ENCODE assay signal across 14 mouse cellular contexts in genomic region chr11:83968205-83968575, GRCm38 (mm10).
"Had no signal": no experiment of that assay in that cellular context is flagged by ENCODE, and none has a peak within 500 bp of the region (broad histone marks: within the 10 kb centered on the region; RNA-seq: fewer than 3 reads in every experiment).

No protein-coding gene starts in this region.

- H3K4me2 ChIP-seq: lung, embryonic 15.5 days; midbrain, embryonic 11.5 days; midbrain, embryonic 13.5 days; midbrain, embryonic 15.5 days; neural tube, embryonic 12.5 days; stomach, embryonic 15.5 days had no signal

- ATAC-seq: lung, postnatal 0 days; midbrain, embryonic 13.5 days; midbrain, embryonic 15.5 days had no signal

- H3K9ac ChIP-seq: lung, embryonic 15.5 days; midbrain, embryonic 13.5 days; midbrain, embryonic 15.5 days; neural tube, embryonic 12.5 days; stomach, embryonic 15.5 days had no signal

- H3K36me3 ChIP-seq: lung, embryonic 15.5 days had no signal

- H3K4me1 ChIP-seq: stomach, embryonic 15.5 days had no signal

- DNase-seq: lung, adult 2 months; right cerebral cortex, postnatal 14 days; thymus, adult 18-20 months; thymus, postnatal 14 days had no signal

- H3K9me3 ChIP-seq: lung, embryonic 15.5 days; midbrain, embryonic 13.5 days; midbrain, embryonic 15.5 days; neural tube, embryonic 12.5 days; stomach, embryonic 15.5 days had no signal

- H3K27ac ChIP-seq: liver, embryonic 14.5 days; lung, embryonic 15.5 days; macrophage; midbrain, embryonic 13.5 days; midbrain, embryonic 15.5 days; neural tube, embryonic 12.5 days; stomach, embryonic 15.5 days; stomach, postnatal 0 days had no signal

- H3K27me3 ChIP-seq: lung, embryonic 15.5 days; midbrain, embryonic 13.5 days; midbrain, embryonic 15.5 days; neural tube, embryonic 12.5 days; stomach, embryonic 15.5 days had no signal

- H3K4me3 ChIP-seq: lung, embryonic 15.5 days; midbrain, embryonic 13.5 days; midbrain, embryonic 15.5 days; neural tube, embryonic 12.5 days; stomach, embryonic 15.5 days had no signal
